Mouse (Mus musculus): Measurements from ENCODE around the gene Igfbp2.

GRCm38 (mm10) chr1:72825921-72826320 lies 1.6 kb downstream of the Igfbp2 start:
- TF ChIP-seq CTCF (IDR thresholded peaks at IDR 0.05; ENCODE audit: low read depth, low read length) (no peak), POLR2A (IDR thresholded peaks at IDR 0.05; ENCODE audit: extremely low read depth, insufficient read depth, low read length) (no peak)
